Mouse (Mus musculus) thymus, postnatal 10 days (tissue): ENCODE results near the gene C130026I21Rik.
"Not testable (repeated sequence)": the region's sequence is repeated elsewhere in the genome, so short reads cannot be mapped to it uniquely, and the experiment has no call there.

Source experiments
- DNase-seq, 2 experiments: peaks; one replicate each; pipeline ENCODE4 v3.0.0; 2021; ENCODE audit warnings: low spot score in 2 of 2

The C130026I21Rik gene

GRCm38 (mm10) chr1:85121841-85122240 lies 148.5 kb downstream of the C130026I21Rik start:
- not testable (repeated sequence) for DNase-seq

- peak in 1 of 2 experiments; percentile 6 for DNase-seq
Observed at GRCm38 (mm10) chr1:85118341-85118740, 152.0 kb downstream of the C130026I21Rik start.

- peak in 1 of 2 experiments; percentile 10 for DNase-seq
Observed at GRCm38 (mm10) chr1:85117537-85117936, 152.8 kb downstream of the C130026I21Rik start.

- peak in 1 of 2 experiments; percentile 10 for DNase-seq
Observed at GRCm38 (mm10) chr1:85114666-85115402, 155.5 kb downstream of the C130026I21Rik start.

DNA sequence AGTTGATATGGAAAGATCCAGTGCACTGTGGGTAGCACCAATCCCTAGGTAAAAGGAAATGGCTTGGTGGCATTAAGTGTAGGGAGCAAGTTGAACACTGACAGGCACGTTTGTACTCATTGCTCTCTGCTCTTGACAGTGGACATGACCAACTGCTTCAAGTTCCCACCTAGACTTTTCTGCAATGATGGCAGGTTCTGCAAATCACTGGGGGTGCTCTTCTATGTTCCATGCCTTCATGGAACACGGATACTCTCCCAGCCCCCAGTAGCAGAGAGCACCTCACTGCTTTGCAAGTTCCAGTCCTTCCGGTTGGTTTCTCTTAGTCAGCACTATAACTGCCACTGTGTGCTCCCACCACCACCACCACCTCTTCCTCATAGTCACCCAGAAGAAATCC lies 156.3 kb downstream of the C130026I21Rik start:
- peak in 1 of 2 experiments; percentile 5 for DNase-seq

- peak in 1 of 2 experiments; percentile 8 for DNase-seq
Observed at GRCm38 (mm10) chr1:85112889-85113288, 157.5 kb downstream of the C130026I21Rik start.

GRCm38 (mm10) chr1:85112266-85112665 lies 158.1 kb downstream of the C130026I21Rik start:
- DNase-seq, result not testable (repeated sequence)

DNA sequence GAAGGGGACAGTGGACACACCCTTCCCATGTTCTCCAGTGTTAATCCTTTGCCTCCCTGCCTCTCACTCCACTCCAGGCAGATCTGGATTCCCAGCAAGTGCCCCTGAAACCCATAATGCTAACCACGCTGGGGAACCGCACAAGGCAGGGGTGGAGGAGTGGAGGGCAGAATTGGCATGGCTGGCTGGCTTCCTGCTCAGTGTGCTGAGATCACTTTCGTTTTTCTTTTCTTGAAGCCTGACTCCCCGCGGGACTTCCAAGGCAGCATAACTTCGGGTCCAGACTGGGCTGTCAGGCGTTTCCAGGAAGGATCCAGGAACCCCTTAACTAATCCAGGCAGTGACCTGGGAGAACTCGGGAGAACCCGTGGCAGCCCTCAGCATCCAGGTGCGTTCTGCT lies 158.8 kb downstream of the C130026I21Rik start:
- peak; percentile 29 to 44 for DNase-seq

GRCm38 (mm10) chr1:85110876-85111275 lies 159.5 kb downstream of the C130026I21Rik start:
- not testable (repeated sequence) for DNase-seq

GRCm38 (mm10) chr1:85109753-85110152 lies 160.6 kb downstream of the C130026I21Rik start, which contains the start of gene A530032D15Rik:
A530032D15Rik (minus strand) TSS chr1:85109853.
- not testable (repeated sequence) for DNase-seq

GRCm38 (mm10) chr1:85106013-85106412 lies 164.4 kb downstream of the C130026I21Rik start:
- DNase-seq, result not testable (repeated sequence)

DNA sequence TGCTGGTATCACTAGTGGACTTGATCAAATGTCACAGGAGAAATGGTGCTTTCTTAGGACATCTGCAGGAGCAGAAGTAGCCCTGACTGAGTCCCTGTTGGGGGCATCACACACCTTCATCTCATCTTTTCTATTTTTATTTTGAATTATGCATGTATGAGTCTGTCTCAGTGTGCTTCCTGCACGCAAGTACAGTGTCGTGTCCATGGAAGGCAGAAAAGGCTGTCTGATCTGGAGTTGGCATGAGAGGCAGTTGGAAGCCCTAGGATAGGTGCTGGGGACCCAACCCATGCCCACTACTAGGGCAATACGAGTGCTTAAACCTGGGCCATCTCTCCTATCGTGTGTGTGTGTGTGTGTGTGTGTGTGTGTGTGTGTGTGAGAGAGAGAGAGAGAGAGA lies 165.0 kb downstream of the C130026I21Rik start:
- DNase-seq, result not testable (repeated sequence)

DNA sequence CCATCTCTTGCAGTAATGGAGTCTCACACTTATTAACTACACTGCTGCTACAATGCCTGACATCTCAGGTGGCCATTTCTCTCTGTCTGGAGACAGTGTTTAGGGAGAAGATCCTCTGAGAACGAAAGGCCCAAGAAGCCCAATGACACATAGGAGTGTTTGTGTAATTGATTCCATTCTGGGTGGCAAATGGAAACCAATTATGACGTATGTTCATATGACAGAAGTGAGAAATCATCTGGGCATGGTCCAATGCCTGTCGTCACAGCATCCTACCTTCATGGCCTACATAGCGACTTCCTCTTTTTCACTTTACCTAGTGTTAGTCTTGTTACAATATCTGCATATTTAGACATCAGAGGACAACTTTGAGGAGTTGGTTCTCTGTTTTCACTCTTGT lies 168.6 kb downstream of the C130026I21Rik start:
- not testable (repeated sequence) for DNase-seq

GRCm38 (mm10) chr1:85099864-85100263 lies 170.5 kb downstream of the C130026I21Rik start, which contains the start of gene Gm10553:
Gm10553 (plus strand) TSS chr1:85100164.
- DNase-seq, result not testable (repeated sequence)

GRCm38 (mm10) chr1:85099081-85099480 lies 171.3 kb downstream of the C130026I21Rik start:
- DNase-seq, result not testable (repeated sequence)

DNA sequence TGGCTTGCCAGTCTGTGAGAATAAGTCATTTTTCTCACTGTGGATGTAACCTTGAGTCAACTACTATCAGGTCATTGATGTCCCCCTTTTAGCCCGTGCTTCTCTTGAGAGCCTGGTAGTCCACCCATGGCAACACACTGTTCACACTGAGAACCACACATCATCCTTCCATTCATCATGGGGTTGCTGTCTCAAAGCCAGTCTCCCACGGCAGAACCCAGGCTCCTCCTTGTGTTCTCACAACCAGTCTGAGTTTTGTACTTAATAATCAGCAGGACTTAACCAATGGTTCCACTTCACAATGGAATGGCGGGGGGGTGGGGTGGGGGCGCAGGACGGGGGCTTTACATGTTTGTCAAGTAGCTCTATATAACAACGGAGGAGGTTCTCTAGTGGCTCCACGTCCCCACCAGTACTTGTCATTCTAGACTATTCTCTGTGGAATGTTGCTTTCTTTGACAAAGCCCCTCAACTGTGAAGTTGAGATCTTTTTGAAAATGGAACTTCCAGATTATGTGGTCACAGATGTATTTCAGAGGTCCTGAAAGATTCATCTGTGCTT lies 177.3 kb downstream of the C130026I21Rik start:
- DNase-seq, result not testable (repeated sequence)

GRCm38 (mm10) chr1:85092169-85092568 lies 178.2 kb downstream of the C130026I21Rik start:
- DNase-seq, result not testable (repeated sequence)

DNA sequence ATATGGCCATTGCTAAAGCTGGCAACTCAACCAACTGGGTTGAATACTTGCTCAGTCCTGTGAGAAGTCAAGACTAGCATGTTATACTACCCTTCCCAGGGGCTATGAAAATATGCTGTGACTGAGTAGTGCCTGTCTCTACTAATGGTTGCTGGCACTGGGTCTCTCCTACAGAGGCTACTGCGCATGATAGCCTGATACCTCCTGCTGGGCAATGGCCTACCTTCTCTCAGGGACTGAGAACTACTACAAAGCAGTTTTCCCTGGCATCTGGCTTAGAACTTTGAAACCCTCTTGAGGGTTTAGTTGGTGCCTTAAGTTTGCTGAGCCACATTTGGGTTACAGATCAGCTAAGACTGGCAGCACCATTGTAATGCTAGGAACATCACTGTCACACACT lies 184.2 kb downstream of the C130026I21Rik start:
- not testable (repeated sequence) for DNase-seq

DNA sequence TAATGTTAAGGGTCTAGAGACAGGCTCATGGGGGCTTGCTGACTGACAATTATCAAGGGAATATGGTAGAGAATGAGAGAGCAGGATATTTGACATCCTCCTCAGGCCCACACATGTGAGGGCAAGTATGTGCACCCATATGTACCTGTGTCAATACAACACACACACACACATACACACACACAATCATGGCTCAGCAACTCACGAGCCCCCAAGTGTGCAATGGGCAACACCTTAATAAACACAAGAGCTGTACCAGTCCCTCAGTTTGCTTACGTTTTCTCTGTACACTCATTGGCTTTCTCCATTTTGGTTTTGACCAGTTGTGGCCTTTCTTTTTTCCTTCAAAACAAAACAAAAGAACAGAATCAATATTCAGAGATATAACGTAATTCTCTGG lies 185.6 kb downstream of the C130026I21Rik start:
- DNase-seq, result not testable (repeated sequence)

DNA sequence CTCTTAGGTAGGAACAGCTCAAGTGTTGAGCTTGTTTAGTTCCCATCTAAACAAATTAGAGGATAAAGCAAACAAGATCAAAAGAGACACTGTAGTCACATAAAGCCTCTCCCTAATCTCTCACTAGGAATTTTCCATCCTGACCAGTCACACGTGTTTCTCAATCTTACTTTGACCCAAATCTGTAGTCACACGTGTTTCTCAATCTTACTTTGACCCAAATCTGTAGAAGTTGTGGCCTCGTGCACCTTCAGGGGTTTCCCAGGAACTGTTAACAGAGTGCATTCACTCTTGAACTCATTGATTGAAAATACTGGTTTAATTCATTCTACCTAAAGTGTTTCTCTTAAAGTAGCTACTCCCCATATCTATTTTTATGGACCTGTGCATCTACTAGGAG lies 197.3 kb downstream of the C130026I21Rik start:
- DNase-seq, result not testable (repeated sequence)

DNA sequence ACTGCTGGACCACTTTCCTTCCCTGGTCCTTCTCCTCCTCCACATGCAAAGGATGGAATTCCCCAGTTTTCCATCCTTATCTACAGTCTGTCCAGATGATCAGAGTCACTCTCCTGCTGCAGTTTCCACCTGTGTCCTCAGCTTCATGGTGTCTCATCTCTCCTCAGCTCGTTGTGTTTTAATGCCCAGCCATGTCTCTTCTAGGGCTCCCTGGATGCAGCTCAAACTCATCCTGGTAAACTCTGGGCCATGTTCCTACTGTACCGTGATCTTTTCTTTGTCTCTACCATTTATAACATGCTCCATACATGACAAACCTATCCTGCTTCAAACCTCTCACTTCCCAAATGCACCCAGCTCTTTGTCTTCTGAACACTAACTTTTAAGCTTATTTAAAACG lies 198.7 kb downstream of the C130026I21Rik start:
- not testable (repeated sequence) for DNase-seq

DNA sequence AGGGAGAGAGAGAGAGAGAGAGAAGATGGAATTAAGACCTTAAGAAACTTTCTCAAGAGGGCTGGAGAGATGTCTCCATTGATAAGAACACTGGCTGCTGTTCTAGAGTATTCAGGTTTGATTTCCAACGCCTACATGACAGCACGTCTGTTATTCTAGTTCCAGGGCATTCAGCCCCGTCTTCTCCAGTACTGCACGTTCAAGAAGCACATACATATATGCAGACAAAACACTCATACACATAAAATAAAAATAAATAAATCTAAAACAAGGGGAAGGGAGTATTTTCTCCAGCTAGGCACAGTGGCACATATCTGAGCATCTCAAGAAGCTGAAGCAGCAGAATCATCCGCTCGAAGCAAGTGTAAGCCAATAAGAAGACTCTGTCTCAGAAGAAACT lies 234.6 kb downstream of the C130026I21Rik start:
- not testable (repeated sequence) for DNase-seq

GRCm38 (mm10) chr1:85034394-85034793 lies 236.0 kb downstream of the C130026I21Rik start:
- not testable (repeated sequence) for DNase-seq
